Mouse (Mus musculus) layer of hippocampus, adult 9-11 months (tissue): ENCODE data around the gene Mup20.
"Not testable (repeated sequence)": the region's sequence is repeated elsewhere in the genome, so short reads cannot be mapped to it uniquely, and the experiment has no call there.

Experiments
- DNase-seq: peaks from one replicate; pipeline ENCODE4 v3.0.0; 2022

Mup20 gene

GRCm38 (mm10) chr4:62054058-62054457 is at the start of gene Mup20:
Mup20 (minus strand) TSS chr4:62054158.
- DNase-seq, result not testable (repeated sequence)

GRCm38 (mm10) chr4:62103366-62103765 is 49.4 kb upstream of the Mup20 start:
- DNase-seq, result not testable (repeated sequence)

DNA sequence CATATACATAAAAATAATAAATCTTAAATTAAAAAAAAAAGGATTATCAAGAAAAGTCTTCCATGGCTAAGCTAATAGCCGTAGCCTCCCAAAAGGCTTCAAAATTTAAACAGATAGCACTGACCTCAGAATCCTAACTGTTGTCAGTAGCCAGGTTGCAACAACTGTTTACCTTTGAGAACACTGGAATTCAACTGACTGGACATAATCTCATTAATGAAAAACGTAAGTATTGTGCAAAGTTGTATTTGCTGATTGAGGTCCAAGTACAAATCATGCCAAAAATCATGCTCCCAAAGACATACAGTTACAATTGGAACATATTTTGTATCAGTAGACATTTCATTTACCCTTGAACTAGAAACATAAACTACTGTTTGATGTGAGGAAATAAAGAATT is 34.0 kb upstream of the Mup20 start:
- no peak for DNase-seq

- no peak for DNase-seq
These were observed 33.3 kb upstream of the Mup20 start, which contains the start of gene Mup3 for GRCm38 (mm10) chr4:62087241-62087640. Mup3 (minus strand) TSS chr4:62087342.

GRCm38 (mm10) chr4:62082755-62083154 is 28.8 kb upstream of the Mup20 start:
- DNase-seq, result no peak

DNA sequence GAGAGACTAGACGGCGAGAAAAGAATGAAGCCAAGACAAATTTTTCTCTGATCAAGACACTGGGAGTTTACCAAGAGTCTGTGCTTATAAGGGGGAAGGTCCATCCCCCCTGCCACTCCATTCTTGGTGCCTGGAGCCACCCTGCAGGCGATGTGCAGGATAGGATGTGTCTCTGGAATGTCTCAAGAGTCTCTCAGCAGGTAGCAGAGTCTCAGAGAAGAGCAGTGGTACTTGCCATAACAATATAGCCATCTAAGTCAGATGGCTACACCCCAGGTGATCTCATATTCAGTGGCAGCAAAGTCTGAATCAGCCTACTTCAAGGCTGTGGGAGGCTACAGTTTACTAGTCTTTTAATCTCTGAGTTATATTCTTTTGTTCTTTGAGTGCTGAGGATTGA is 21.2 kb upstream of the Mup20 start:
- no peak for DNase-seq

DNA sequence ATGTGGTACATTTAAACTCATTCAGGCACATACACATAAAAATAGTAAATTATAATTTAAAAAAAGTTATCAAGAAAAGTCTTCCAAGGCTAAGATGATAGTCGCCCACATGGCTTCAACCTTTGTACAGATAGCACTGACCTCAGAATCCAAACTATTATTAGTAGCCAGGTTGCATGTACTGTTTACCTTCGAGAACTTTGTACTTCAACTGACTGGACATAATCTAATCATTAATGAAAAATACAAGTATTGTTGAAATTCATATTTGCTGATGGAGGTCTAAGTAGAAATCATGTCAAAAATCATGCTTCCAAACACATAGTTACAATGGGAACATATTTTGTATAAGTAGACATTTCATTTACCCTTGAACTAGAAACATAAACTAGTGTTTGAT is 822 bp upstream of the Mup20 start:
- DNase-seq, result not testable (repeated sequence)

- DNase-seq, result no peak
These were observed 27.7 kb downstream of the Mup20 start for GRCm38 (mm10) chr4:62026281-62026680.

DNA sequence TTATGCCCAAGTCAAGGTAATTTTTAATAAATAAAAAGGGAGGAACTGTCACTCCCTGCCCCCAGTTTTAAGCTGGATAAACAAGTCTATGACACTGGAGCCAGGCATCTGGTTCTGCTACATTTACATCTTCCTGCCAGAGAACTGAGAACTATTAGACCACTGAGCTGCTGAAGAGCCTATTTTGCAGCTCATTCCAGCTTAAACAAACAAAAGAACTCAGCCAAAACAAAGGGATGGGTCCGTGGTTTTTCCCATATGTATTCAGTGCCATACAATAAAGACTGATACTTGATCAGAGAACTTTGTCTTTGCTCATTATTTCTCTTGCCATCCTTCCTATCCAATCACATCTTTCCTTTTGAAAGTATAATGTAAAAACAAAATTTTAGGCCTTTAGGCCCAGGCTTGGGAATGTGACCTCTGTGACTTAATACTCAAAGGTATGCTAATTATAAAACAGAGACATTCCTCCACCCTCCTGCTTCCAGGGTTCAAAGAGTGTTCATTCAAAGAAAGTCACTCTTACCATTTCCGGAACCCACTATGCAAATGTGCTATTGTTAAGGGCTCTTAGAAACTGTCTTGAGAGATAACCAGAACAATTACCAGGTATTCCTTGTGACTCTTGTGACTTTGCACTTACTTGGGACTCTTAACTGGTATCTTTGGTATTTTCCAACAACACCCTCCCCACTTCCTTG is 29.6 kb downstream of the Mup20 start:
- no peak for DNase-seq

GRCm38 (mm10) chr4:62023646-62024045 is 30.3 kb downstream of the Mup20 start:
- no peak for DNase-seq

GRCm38 (mm10) chr4:62023120-62023519 is 30.8 kb downstream of the Mup20 start:
- no peak for DNase-seq

GRCm38 (mm10) chr4:62020511-62020910 is 33.4 kb downstream of the Mup20 start:
- not testable (repeated sequence) for DNase-seq
